Mouse (Mus musculus): ENCODE measurements at regions not wholly inside any gene's neighbourhood (a gene's known extent, or its start where the extent isn't known, plus 50 kb on each side); places are given as distances from the start of the nearest gene placed in this dataset.

DNA sequence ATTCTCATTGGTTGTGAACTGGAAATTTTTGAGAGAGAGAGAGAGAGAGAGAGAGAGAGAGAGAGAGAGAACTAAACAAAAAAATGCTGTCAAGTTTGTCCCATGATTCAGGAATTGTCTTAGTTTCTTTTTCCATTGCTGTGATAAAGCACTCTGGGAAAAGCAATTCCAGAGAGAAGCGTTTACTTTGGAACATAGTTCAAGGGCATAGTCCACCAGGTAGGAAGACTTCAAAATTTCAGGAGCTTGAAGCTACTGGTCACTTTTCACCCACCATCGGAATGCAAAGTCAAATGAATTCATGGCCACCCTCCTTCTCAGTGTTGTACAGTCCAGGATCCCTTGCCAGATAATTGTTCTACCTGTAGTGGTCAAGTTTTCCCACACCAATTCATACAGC is 478.8 kb upstream of the Pappa start:
- TF ChIP-seq CTCF (IDR thresholded peaks at IDR 0.05; ENCODE audit: extremely low read depth, insufficient read length, insufficient replicate concordance, low read depth, low read length) (no peak), POLR2A (IDR thresholded peaks at IDR 0.05; ENCODE audit: low read depth, low read length) (no peak)
